Mouse (Mus musculus): Measurements from ENCODE around the gene Cbarp.

GRCm38 (mm10) chr10:80182547-80182946 lies 41.9 kb upstream of the Cbarp start:
- TF ChIP-seq CTCF (conservative IDR thresholded peaks at IDR 0.05 in 1 of 2, IDR thresholded peaks at IDR 0.05 in 1 of 2; ENCODE audit: low read depth in 2 of 2, low read length in 2 of 2) (no peak), EP300 (IDR thresholded peaks at IDR 0.05; ENCODE audit: low read length) (no peak), POLR2A (IDR thresholded peaks at IDR 0.05; ENCODE audit: low read depth, low read length) (no peak), NRF1 (IDR thresholded peaks at IDR 0.05; ENCODE audit: low read depth, low read length) (no peak), RCOR1 (conservative IDR thresholded peaks at IDR 0.05; ENCODE audit: low read depth, low read length) (no peak), ZNF384 (IDR thresholded peaks at IDR 0.05; ENCODE audit: low read depth, low read length) (no peak)
